Mouse (Mus musculus): ENCODE measurements at regions not wholly inside any gene's neighbourhood (a gene's known extent, or its start where the extent isn't known, plus 50 kb on each side); places are given as distances from the start of the nearest gene placed in this dataset.

DNA sequence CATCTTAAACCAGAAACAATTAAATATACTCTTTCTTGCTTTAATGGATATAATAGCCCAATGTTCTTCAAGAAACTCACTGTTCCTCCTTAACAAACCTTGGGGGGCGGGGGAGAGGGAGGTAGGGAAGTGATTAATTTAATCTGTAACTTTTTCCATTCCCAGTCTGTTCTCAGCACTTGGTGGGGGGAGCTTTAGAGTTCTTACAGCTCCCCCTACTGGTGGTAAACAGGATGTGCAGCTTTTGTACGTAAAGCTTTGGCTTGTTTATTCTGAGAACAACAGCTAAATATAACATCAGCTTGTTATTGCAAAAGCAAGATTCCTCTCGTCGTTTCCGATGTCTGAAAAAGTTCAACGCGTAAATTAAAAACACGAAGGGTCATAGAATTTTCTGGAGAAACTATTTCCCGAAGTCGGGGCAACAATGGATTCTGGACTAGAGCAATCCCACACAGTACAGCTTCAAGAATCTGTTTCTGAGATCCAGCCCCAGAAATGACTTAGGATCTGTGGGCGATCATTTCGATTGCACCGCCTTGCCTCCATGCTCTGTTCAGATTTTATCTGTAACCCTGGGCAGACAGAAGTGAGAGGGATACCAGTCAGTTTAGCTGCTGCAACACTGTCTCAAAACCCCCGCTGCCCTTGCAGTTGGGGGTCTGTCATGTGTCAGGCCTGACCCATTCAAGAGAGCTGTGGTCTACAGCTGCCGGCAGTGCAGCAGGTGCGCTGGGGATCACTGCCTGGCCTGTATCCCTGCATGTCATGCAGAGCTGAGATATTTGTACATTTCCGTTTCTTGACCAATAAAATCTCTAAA, 183.1 kb upstream of the Ednrb start:
- DNase-seq (ENCODE audit: extremely low spot score, low read depth, low spot score), result peak; percentile 33

DNA sequence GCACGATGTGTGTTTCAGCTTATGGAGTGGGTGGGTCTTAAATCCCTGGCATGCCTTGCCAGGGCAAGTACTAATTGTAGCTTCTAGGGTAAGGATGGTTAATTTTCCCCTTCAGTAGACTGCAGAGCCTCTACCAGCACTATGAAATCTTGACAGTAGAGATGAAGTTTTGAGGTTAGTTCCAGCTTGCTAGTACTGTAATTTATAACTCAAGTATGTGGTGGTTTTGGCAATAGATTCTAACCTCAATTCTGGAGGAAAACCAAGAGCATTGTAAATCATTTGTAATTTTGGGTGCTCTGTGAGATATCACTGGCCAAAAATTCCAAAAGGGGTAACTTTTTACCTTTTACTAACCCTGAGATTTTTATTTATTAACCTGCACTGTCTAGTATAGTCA, 164.3 kb upstream of the Ednrb start:
- no peak for DNase-seq (ENCODE audit: extremely low spot score, low read depth, low spot score)

- no peak for DNase-seq (ENCODE audit: extremely low spot score, low read depth, low spot score)
These were observed 162.2 kb upstream of the Ednrb start for GRCm38 (mm10) chr14:104006426-104006825.

DNA sequence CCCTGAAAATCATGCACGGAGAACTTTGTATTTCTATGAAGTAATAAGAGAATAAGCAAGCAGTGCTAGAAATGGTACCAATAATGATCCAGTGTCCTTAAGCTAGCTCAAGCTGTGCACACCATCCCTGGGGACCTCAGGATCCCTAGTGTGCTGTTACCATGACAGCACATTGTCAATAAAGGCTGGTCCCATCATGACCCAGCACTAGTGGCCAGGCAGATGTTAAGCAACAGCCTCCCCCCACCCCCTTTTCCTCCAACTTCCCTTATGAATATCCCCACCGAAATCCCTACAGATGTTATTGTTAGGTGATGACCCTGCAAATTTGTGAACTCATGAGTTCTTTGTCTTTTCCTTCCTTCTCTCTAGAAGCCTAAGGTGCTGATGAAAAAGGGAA, 160.9 kb upstream of the Ednrb start:
- no peak for DNase-seq (ENCODE audit: extremely low spot score, low read depth, low spot score)

DNA sequence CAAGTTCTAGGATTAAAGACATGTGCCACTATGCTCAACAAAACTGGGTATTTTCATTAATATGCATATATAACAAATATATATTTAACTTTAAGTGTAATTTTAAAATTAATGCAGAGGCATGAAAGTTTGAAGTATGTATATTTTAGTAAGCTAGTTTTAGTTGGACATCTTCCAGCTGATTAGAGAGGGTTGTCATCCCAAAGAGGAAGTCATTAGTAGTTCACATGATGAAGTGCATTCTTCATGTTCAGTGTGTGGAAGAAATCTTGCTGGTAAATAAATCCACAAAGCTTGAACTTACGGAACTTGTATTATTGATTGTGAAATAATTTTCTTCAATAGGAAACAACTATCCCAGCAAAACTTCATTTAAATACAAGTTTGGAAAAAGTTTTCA, 158.2 kb upstream of the Ednrb start:
- no peak for DNase-seq (ENCODE audit: extremely low spot score, low read depth, low spot score)

DNA sequence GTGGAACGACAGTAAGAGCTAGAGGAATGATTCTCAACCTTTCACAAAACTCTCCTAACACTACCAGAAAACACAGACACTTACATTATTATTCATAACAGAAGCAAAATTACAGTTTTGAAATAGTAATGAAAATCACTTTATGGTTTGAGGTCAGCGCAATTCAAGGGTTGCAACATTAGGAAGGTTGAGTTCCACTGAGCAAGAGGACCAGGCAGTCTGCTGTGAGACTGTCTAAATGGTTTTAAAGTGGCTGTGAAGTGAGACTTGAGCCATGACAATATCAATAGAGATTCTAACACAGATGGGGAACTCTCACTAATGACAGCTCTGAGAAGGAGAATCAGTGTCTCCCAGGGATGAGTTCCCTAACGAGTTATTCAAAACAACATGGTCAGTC, 146.2 kb upstream of the Ednrb start:
- DNase-seq (ENCODE audit: extremely low spot score, low read depth, low spot score), result no peak

DNA sequence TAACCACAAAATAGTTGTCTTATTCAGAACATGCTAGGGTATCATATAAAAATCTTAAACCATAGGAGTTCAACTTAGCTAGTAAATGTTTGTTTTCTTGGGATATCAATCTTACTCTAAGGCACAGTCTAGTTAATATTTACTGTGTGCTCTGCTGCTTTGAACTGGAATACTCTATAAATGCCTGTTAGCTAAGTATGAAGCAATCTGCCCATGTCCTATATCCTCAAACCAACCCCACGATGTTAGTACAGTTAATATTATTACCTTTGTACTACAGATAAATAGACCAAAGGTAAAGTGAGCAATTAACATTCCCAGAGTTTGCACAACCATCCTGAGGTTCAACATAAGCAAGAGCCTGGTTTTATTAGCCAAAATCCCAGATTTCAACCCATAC, 145.7 kb upstream of the Ednrb start:
- no peak for DNase-seq (ENCODE audit: extremely low spot score, low read depth, low spot score)

- DNase-seq (ENCODE audit: extremely low spot score, low read depth, low spot score), result no peak
These were observed 143.1 kb upstream of the Ednrb start for GRCm38 (mm10) chr14:103987266-103987665.

GRCm38 (mm10) chr14:103984349-103984748, 140.1 kb upstream of the Ednrb start:
- DNase-seq (ENCODE audit: extremely low spot score, low read depth, low spot score), result no peak

DNA sequence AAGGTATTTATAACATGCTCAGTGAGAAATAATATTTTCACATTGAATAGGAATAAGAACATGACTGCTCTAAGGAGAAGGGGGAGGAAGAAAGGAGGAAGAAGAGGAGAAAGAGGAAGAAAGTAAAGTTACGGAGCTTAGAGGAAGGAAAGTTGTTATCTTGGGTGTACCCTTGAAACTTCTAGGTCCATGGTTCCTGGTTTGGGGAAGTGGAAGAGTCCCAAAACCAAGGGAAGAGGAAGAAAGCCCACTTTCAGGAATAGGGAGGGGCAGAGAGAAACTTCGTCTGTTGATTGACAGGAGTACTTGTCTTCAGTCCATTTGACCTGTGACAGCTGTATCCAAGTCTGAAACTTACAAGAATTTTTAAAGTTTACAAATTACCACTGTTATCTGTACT, 134.6 kb upstream of the Ednrb start:
- no peak for DNase-seq (ENCODE audit: extremely low spot score, low read depth, low spot score)

- DNase-seq (ENCODE audit: extremely low spot score, low read depth, low spot score), result no peak
These were observed 133.6 kb upstream of the Ednrb start for GRCm38 (mm10) chr14:103977769-103978168.

GRCm38 (mm10) chr14:103973955-103974354, 129.8 kb upstream of the Ednrb start:
- DNase-seq (ENCODE audit: extremely low spot score, low read depth, low spot score), result no peak

GRCm38 (mm10) chr14:103973111-103973510, 128.9 kb upstream of the Ednrb start:
- DNase-seq (ENCODE audit: extremely low spot score, low read depth, low spot score), result no peak

- DNase-seq (ENCODE audit: extremely low spot score, low read depth, low spot score), result no peak
These were observed 125.1 kb upstream of the Ednrb start for GRCm38 (mm10) chr14:103969305-103969704.

DNA sequence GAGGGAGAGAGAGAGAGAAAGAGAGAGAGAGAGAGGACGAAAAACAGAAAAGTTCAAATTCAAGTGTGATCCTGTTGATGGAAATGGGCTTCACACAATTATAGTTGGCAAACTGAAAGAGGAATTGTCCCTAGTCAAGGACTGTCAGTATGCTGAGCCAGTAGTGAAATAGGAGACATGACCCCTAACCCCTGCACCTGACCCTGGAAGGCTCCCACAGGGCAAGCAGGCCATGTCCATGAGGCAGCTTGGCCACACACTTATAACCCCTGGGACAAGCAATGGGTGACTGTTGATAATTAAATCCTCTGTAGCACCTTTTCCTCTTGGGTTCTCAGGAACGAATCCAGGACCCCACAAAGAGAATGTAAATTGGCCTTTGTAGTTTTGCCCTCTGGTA, 122.1 kb upstream of the Ednrb start:
- no peak for DNase-seq (ENCODE audit: extremely low spot score, low read depth, low spot score)

DNA sequence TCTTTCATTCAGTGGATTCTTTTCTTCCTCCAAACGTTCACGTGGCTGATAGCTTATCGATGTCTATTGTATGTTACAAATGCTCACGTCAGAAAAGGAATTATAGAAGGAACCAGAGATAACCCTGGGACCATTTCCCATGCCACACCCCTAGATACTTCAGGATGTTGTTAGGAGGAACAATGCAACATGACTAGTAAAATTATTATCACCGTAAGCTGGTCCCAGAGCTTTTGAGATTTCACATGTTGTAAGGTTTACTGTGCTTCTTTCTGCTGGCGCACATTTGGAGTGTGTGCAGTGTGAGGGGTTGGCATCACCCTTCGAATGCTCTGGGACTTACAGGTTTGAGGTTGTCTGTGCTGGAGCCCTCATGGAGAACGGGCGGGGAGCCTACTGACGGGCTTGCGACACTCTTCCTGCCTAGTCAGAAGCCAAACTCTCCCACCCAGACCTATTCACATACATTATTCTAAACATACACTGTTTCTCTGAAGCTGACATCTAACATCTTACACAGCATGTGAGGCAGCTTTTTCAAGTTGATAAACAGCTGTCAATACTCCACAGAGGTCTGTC, 118.2 kb upstream of the Ednrb start:
- no peak for DNase-seq (ENCODE audit: extremely low spot score, low read depth, low spot score)

- DNase-seq (ENCODE audit: extremely low spot score, low read depth, low spot score), result no peak
These were observed 107.7 kb upstream of the Ednrb start for GRCm38 (mm10) chr14:103951899-103952298.

DNA sequence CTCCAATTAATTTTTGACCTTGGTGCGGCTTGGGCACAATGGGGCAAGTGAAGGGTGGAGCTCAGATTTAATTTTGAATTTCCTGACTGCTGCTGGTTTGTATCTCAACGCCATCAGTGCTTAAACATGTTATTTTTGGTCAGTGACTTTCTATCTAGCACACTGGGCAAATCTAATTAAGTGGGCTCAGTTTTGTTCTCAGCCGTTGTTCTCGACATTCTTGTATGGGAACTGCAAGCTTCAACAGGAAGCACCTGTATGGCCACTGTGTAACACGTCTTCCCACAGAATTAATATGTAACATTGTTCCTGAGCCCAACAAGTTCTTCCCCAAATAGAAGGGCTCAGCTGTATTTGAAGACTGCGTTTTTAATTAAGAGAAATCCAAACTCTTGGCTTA, 105.7 kb upstream of the Ednrb start:
- no peak for DNase-seq (ENCODE audit: extremely low spot score, low read depth, low spot score)

DNA sequence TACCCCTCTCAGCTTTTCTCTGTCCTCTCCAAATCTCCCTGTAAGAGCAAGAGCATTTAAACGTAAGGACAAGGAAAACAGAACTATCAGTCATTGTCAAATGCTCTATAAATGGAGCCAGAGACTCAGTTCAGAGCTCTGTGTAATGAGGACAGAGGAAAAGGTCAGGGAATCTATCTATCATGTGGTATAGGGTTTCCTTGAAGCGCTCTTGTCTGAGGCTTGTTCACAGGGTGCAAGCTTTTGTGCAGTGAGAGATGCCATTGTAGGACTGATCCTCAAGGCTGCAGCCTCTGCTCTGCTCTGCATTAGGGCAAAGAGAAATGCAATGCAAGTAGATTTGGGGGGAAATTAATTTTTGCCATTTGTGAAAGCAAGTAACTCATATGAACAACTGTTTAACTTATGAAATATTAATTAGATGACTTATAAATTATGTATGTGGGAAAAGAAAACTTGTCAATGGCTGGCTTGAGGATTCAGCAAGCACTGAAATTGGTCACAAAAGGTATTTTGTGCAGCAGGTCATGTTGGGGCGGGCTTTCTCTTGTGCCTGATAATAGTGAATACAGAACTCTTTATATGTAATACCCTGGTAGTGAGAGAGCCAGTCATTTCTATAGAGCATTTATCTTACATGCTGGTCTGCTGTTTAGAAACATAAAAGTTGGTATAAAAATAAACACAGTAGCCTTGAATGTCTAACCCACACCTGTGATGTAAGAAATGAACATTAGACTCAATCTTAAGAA, 104.0 kb upstream of the Ednrb start:
- no peak for DNase-seq (ENCODE audit: extremely low spot score, low read depth, low spot score)

DNA sequence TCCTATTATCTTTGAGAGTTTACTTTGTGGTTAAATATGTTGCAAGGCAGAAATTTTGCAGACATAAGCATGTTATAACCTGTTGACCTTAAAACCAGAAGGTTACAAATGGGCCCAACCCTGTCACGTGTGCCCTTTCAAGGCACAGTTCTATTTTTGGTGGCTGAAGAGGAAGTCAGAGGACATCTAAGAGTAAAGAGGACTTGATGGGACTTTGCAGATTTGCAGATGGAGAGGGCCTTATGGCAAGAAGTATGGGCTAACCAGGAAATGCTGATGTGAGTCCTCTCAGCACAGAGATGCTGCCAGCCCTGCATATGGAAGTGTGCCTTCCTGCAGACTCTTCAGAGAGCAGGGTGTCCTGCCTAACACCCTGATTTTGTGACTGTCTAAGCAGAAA, 101.6 kb upstream of the Ednrb start:
- DNase-seq (ENCODE audit: extremely low spot score, low read depth, low spot score), result no peak

DNA sequence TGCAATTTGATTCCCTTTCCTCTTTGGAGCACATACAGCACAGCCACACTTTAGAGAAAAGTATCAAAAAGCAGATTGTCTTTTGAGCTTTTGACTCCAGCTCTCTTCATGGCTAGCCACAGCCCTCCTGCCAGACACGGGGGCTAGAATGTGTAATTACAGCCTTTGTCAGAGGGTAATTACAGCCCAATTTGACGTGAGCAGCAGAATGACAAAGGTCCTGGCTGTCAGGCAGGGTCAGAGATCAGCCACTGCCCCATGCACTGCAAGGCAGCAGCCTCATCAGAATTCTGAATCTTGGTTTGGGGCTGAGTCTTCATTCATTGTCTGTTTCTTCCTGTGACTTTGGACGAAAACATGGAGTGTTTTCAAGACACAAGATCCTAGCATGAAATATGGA, 95.7 kb upstream of the Ednrb start:
- DNase-seq (ENCODE audit: extremely low spot score, low read depth, low spot score), result no peak

GRCm38 (mm10) chr14:103938937-103939336, 94.7 kb upstream of the Ednrb start:
- no peak for DNase-seq (ENCODE audit: extremely low spot score, low read depth, low spot score)
